Mouse (Mus musculus): ENCODE data around the gene Wnt10a. TPM values are rescaled to one million over a fixed set of nuclear protein-coding genes. Genes with fewer than 3 reads are reported as not detected.

Gene Wnt10a
- polyA plus RNA-seq, 1 experiment from 2014 or later: not detected

- no peak for ATAC-seq (ENCODE audit: insufficient read depth)
- no peaks in the 10 kb centered on the region for H3K9me3 ChIP-seq (replicated peaks)
- H3K4me3 ChIP-seq (replicated peaks): no peak overlapping the region
- peaks cover 94% of the 10 kb centered on the region for H3K27me3 ChIP-seq
- H3K36me3 ChIP-seq (replicated peaks): no peaks in the 10 kb centered on the region
- WGBS (ENCODE audit: insufficient replicate concordance): 2% methylated on average over 35 of the region's 35 CpGs
- peaks cover 7% of the 10 kb centered on the region for H3K4me1 ChIP-seq (replicated peaks)
- H3K27ac ChIP-seq (replicated peaks): no peak overlapping the region
- H3K9ac ChIP-seq: no peak overlapping the region
- H3K4me2 ChIP-seq: peak overlapping the region; percentile 54
Measured at GRCm38 (mm10) chr1:74770727-74771466, 20.4 kb upstream of the Wnt10a start.

- Histone ChIP-seq H3K4me1 (replicated peaks) (peaks cover 7% of the 10 kb centered on the region), H3K9me3 (replicated peaks) (no peaks in the 10 kb centered on the region), H3K4me2 (peak overlapping the region; percentile 54), H3K27me3 (peaks cover 99% of the 10 kb centered on the region), H3K4me3 (replicated peaks) (peak overlapping the region; percentile 33), H3K36me3 (replicated peaks) (no peaks in the 10 kb centered on the region), H3K27ac (replicated peaks) (no peak overlapping the region), H3K9ac (no peak overlapping the region)
- no peak for ATAC-seq (ENCODE audit: insufficient read depth)
- WGBS (ENCODE audit: insufficient replicate concordance): 2% methylated on average over 23 of the region's 26 CpGs
Measured at GRCm38 (mm10) chr1:74771467-74771844, 19.9 kb upstream of the Wnt10a start.

- Histone ChIP-seq H3K4me1 (replicated peaks) (peaks cover 7% of the 10 kb centered on the region), H3K9me3 (replicated peaks) (no peaks in the 10 kb centered on the region), H3K36me3 (replicated peaks) (no peaks in the 10 kb centered on the region), H3K27me3 (peaks cover 99% of the 10 kb centered on the region), H3K27ac (replicated peaks) (no peak within 1 kb of the TSS), H3K9ac (no peak within 1 kb of the TSS), H3K4me2 (peak within 1 kb of the TSS; percentile 54), H3K4me3 (replicated peaks) (peak within 1 kb of the TSS; percentile 33)
- WGBS (ENCODE audit: insufficient replicate concordance): 0% methylated on average over 2 of the region's 8 CpGs
- no peak for ATAC-seq (ENCODE audit: insufficient read depth)
Measured at GRCm38 (mm10) chr1:74771845-74771930, 19.6 kb upstream of the Wnt10a start, which contains the start of gene Wnt6. Wnt6 (plus strand) TSS chr1:74771892.

- Histone ChIP-seq H3K9me3 (replicated peaks) (no peaks in the 10 kb centered on the region), H3K27ac (replicated peaks) (no peak overlapping the region), H3K4me3 (replicated peaks) (peak overlapping the region; percentile 33), H3K4me1 (replicated peaks) (peaks cover 7% of the 10 kb centered on the region), H3K9ac (no peak overlapping the region), H3K36me3 (replicated peaks) (no peaks in the 10 kb centered on the region), H3K4me2 (peak overlapping the region; percentile 54), H3K27me3 (peaks cover 99% of the 10 kb centered on the region)
- ATAC-seq (ENCODE audit: insufficient read depth): no peak
- 1% methylated on average over 51 of the region's 51 CpGs for WGBS (ENCODE audit: insufficient replicate concordance)
Measured at GRCm38 (mm10) chr1:74771931-74772620, 19.2 kb upstream of the Wnt10a start.

- H3K4me2 ChIP-seq: no peak overlapping the region
- H3K4me1 ChIP-seq (replicated peaks): peaks cover 7% of the 10 kb centered on the region
- H3K27ac ChIP-seq (replicated peaks): no peak overlapping the region
- under 1% methylated on average over 15 of the region's 15 CpGs for WGBS (ENCODE audit: insufficient replicate concordance)
- no peak overlapping the region for H3K4me3 ChIP-seq (replicated peaks)
- peaks cover 100% of the 10 kb centered on the region for H3K27me3 ChIP-seq
- H3K9ac ChIP-seq: no peak overlapping the region
- H3K36me3 ChIP-seq (replicated peaks): no peaks in the 10 kb centered on the region
- peak; percentile 79 for ATAC-seq (ENCODE audit: insufficient read depth)
- H3K9me3 ChIP-seq (replicated peaks): no peaks in the 10 kb centered on the region
Measured at GRCm38 (mm10) chr1:74773136-74773535, 18.2 kb upstream of the Wnt10a start.

- no peaks in the 10 kb centered on the region for H3K36me3 ChIP-seq (replicated peaks)
- no peak overlapping the region for H3K27ac ChIP-seq (replicated peaks)
- H3K4me1 ChIP-seq (replicated peaks): peaks cover 7% of the 10 kb centered on the region
- H3K27me3 ChIP-seq: peaks cover 100% of the 10 kb centered on the region
- no peak overlapping the region for H3K4me2 ChIP-seq
- no peak overlapping the region for H3K4me3 ChIP-seq (replicated peaks)
- H3K9ac ChIP-seq: no peak overlapping the region
- no peaks in the 10 kb centered on the region for H3K9me3 ChIP-seq (replicated peaks)
- 28% methylated on average over 7 of the region's 7 CpGs for WGBS (ENCODE audit: insufficient replicate concordance)
- ATAC-seq (ENCODE audit: insufficient read depth): no peak
Measured at GRCm38 (mm10) chr1:74774062-74774461, 17.3 kb upstream of the Wnt10a start.

- Histone ChIP-seq H3K27me3 (peaks cover 94% of the 10 kb centered on the region), H3K9ac (no peak overlapping the region), H3K36me3 (replicated peaks) (no peaks in the 10 kb centered on the region), H3K9me3 (replicated peaks) (no peaks in the 10 kb centered on the region), H3K4me1 (replicated peaks) (peaks cover 7% of the 10 kb centered on the region), H3K27ac (replicated peaks) (no peak overlapping the region), H3K4me2 (no peak overlapping the region), H3K4me3 (replicated peaks) (no peak overlapping the region)
- no peak for ATAC-seq (ENCODE audit: insufficient read depth)
- WGBS (ENCODE audit: insufficient replicate concordance): 3% methylated on average over 5 of the region's 5 CpGs
Measured at GRCm38 (mm10) chr1:74775816-74776215, 15.5 kb upstream of the Wnt10a start.

GRCm38 (mm10) chr1:74778934-74779486 lies 12.3 kb upstream of the Wnt10a start:
- WGBS (ENCODE audit: insufficient replicate concordance): 18% methylated on average over 3 of the region's 3 CpGs
- Histone ChIP-seq H3K27me3 (peaks cover 94% of the 10 kb centered on the region), H3K36me3 (replicated peaks) (no peaks in the 10 kb centered on the region), H3K4me1 (replicated peaks) (peaks cover 7% of the 10 kb centered on the region), H3K4me2 (no peak overlapping the region), H3K9me3 (replicated peaks) (no peaks in the 10 kb centered on the region), H3K27ac (replicated peaks) (no peak overlapping the region), H3K9ac (no peak overlapping the region), H3K4me3 (replicated peaks) (no peak overlapping the region)
- ATAC-seq (ENCODE audit: insufficient read depth): no peak

GRCm38 (mm10) chr1:74782045-74782444 lies 9.3 kb upstream of the Wnt10a start:
- Histone ChIP-seq H3K9ac (no peak overlapping the region), H3K27ac (replicated peaks) (no peak overlapping the region), H3K36me3 (replicated peaks) (no peaks in the 10 kb centered on the region), H3K4me2 (no peak overlapping the region), H3K9me3 (replicated peaks) (no peaks in the 10 kb centered on the region), H3K4me1 (replicated peaks) (peaks cover 11% of the 10 kb centered on the region), H3K27me3 (peaks cover 92% of the 10 kb centered on the region), H3K4me3 (replicated peaks) (no peak overlapping the region)
- no peak for ATAC-seq (ENCODE audit: insufficient read depth)
- WGBS (ENCODE audit: insufficient replicate concordance): 8% methylated on average over 14 of the region's 14 CpGs

GRCm38 (mm10) chr1:74783554-74783953 lies 7.8 kb upstream of the Wnt10a start:
- no peak overlapping the region for H3K4me2 ChIP-seq
- no peaks in the 10 kb centered on the region for H3K36me3 ChIP-seq (replicated peaks)
- H3K4me1 ChIP-seq (replicated peaks): peaks cover 11% of the 10 kb centered on the region
- peaks cover 92% of the 10 kb centered on the region for H3K27me3 ChIP-seq
- no peak overlapping the region for H3K4me3 ChIP-seq (replicated peaks)
- no peak for ATAC-seq (ENCODE audit: insufficient read depth)
- H3K27ac ChIP-seq (replicated peaks): no peak overlapping the region
- no peak overlapping the region for H3K9ac ChIP-seq
- no peaks in the 10 kb centered on the region for H3K9me3 ChIP-seq (replicated peaks)
- 5% methylated on average over 13 of the region's 13 CpGs for WGBS (ENCODE audit: insufficient replicate concordance)

- Histone ChIP-seq H3K27me3 (peaks cover 92% of the 10 kb centered on the region), H3K4me1 (replicated peaks) (peaks cover 11% of the 10 kb centered on the region), H3K36me3 (replicated peaks) (no peaks in the 10 kb centered on the region), H3K9me3 (replicated peaks) (no peaks in the 10 kb centered on the region), H3K9ac (no peak overlapping the region), H3K4me2 (peak overlapping the region; percentile 60), H3K27ac (replicated peaks) (no peak overlapping the region), H3K4me3 (replicated peaks) (peak overlapping the region; percentile 33)
- ATAC-seq (ENCODE audit: insufficient read depth): no peak
- under 1% methylated on average over 66 of the region's 67 CpGs for WGBS (ENCODE audit: insufficient replicate concordance)
Measured at GRCm38 (mm10) chr1:74784041-74784759, 7.1 kb upstream of the Wnt10a start.
